Mouse (Mus musculus) hindbrain, embryonic 14.5 days (tissue): ENCODE data around the gene Msi2. TPM values are rescaled to one million over a fixed set of nuclear protein-coding genes. Genes with fewer than 3 reads are reported as not detected.

Experiments
- ATAC-seq: fragments of 200-750 bp; cut with Nextera tagmentation; 2 replicates; pipeline ENCODE4 v1.8.0; 2017; ENCODE audit warnings: moderate number of reproducible peaks, mild to moderate bottlenecking, moderate TSS enrichment, moderate library complexity; ENCODE audit not compliant: low FRiP score
- DNase-seq: peaks from one replicate; pipeline ENCODE4 v3.0.0-alpha.2; 2015; ENCODE audit warnings: low spot score
- H3K27ac ChIP-seq: fragments of 300-500 bp; sonication (generic); 2 replicates; pipeline ENCODE4 v1.5.1; 2014; ENCODE audit warnings: mild to moderate bottlenecking, moderate library complexity
- H3K27me3 ChIP-seq: fragments of 300-500 bp; sonication (generic); 2 replicates; pipeline ENCODE4 v1.6.1; 2014; ENCODE audit warnings: mild to moderate bottlenecking, low read length, mixed read lengths; ENCODE audit not compliant: control insufficient read depth, insufficient read depth
- H3K36me3 ChIP-seq: fragments of 300-500 bp; sonication (generic); replicated peaks from 2 replicates; pipeline ENCODE4 v1.6.1; 2014; ENCODE audit not compliant: control insufficient read depth, insufficient read depth
- H3K4me1 ChIP-seq: fragments of 300-500 bp; sonication (generic); replicated peaks from 2 replicates; pipeline ENCODE4 v1.6.1; 2014; ENCODE audit warnings: antibody characterized with exemption, low read length, mixed read lengths; ENCODE audit not compliant: control insufficient read depth, insufficient read depth
- H3K4me2 ChIP-seq: fragments of 300-500 bp; sonication (generic); replicated peaks from 2 replicates; pipeline ENCODE4 v1.6.1; 2014; ENCODE audit warnings: mild to moderate bottlenecking, moderate library complexity
- H3K4me3 ChIP-seq: fragments of 300-500 bp; sonication (generic); replicated peaks from 2 replicates; pipeline ENCODE4 v1.5.1; 2014; ENCODE audit warnings: mild to moderate bottlenecking, low read length
- H3K9ac ChIP-seq: fragments of 300-500 bp; sonication (generic); 2 replicates; pipeline ENCODE4 v1.6.1; 2014
- H3K9me3 ChIP-seq: fragments of 300-500 bp; sonication (generic); 2 replicates; pipeline ENCODE4 v1.6.1; 2016; ENCODE audit warnings: low read length; ENCODE audit not compliant: control insufficient read depth
- WGBS: fragments of 180-500 bp; shearing (Covaris S2); extraction: QIAGEN DNeasy Blood & Tissue Kit; methylation state at CpG from one replicate; pipeline ENCODE4 v1.1.7; 2014; 5-methylcytosine and 5-hydroxymethylcytosine counted together
- polyA plus RNA-seq: library from polyadenylated mRNA; unstranded; fragments of >200 nt; fragmentation: Nextera tagmentation; extraction: Ambion mirVana; gene quantifications from 2 replicates; pipeline ENCODE4 v1.2.1, GENCODE M21; 2014

Gene Msi2
- polyA plus RNA-seq, 1 experiment from 2014 or later, result 26.5 TPM

DNA sequence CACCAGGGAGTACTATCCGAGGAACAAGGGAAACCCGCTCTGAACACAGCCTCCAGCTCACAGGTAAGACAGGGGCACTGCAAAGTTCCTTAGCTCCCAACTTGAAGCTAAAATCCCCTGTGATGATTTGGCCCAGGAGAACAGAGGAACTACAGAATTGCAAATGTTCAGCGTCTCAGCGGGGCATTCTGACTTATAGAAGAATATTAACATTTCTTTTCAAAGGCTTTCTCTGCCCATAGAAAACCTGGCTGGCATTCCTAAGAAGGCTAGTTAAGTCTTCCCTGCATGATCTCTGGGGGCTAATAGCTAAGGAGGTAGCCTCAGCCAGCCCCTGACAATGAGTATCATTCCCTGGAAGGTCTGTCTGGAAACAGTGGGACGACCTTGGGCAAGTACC lies 47.4 kb downstream of the Msi2 start:
- no peak for DNase-seq
- Histone ChIP-seq H3K27ac (no peak overlapping the region; the same call in 1 of the 2 replicates), H3K27me3 (no peaks in the 10 kb centered on the region), H3K4me2 (no peak overlapping the region), H3K4me1 (peaks cover 31% of the 10 kb centered on the region), H3K36me3 (peaks cover 63% of the 10 kb centered on the region), H3K9ac (no peak overlapping the region), H3K9me3 (no peaks in the 10 kb centered on the region), H3K4me3 (no peak overlapping the region)
- no peak for ATAC-seq
- 62% methylated on average over 5 of the region's 5 CpGs for WGBS

DNA sequence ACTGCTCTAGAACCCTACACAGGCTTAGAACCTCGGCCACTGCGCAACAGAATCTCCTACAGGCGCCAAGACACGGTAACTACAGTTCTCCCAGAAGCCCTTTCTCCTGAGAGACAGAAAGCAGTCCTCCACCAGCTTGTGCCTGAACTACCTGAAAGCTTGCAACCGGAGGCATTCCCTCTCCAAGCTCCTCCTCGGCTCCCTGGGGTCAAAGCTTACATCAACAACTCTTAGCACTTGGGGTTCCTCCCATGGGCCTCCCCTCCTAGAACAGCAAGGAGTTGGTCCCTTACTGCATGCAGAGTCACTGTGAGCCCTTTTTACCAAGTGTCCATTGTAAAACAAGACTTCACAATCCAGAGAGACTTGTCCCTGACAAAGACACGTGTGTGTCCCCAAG lies 49.2 kb downstream of the Msi2 start:
- DNase-seq, result no peak
- 90% methylated on average over 7 of the region's 7 CpGs for WGBS
- peaks cover 38% of the 10 kb centered on the region for H3K4me1 ChIP-seq
- no peaks in the 10 kb centered on the region for H3K27me3 ChIP-seq
- no peak overlapping the region for H3K9ac ChIP-seq
- H3K27ac ChIP-seq, result no peak overlapping the region
- H3K36me3 ChIP-seq, result peaks cover 49% of the 10 kb centered on the region
- no peak for ATAC-seq
- H3K4me3 ChIP-seq, result no peak overlapping the region
- H3K4me2 ChIP-seq, result no peak overlapping the region
- H3K9me3 ChIP-seq, result no peaks in the 10 kb centered on the region

- Histone ChIP-seq H3K27ac (no peak overlapping the region), H3K4me2 (no peak overlapping the region), H3K27me3 (no peaks in the 10 kb centered on the region), H3K9ac (no peak overlapping the region), H3K4me1 (peaks cover 41% of the 10 kb centered on the region), H3K36me3 (peaks cover 49% of the 10 kb centered on the region), H3K9me3 (no peaks in the 10 kb centered on the region), H3K4me3 (no peak overlapping the region)
- ATAC-seq, result no peak
- no peak for DNase-seq
- 92% methylated on average over 14 of the region's 14 CpGs for WGBS
Observed at GRCm38 (mm10) chr11:88668345-88668744, 50.0 kb downstream of the Msi2 start.

DNA sequence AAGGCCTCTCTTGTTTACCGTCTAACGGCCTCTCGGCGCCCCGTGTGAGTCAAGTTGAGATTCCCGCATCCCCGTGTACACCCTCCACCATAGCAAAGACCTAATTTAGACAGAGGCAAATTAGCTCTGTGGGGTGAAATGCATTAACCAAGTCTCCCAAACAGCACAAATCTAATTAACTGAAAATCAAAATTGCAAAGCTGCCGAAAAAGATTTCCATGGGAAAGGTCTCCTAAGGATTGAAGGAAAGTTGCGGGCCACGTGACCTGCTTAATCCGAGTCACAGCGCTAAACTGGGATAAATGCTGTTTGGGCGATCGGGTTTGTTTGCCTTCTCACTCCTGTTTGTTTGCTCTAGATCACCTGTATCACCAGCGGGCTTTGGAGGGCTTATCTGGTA lies 52.5 kb downstream of the Msi2 start:
- H3K27me3 ChIP-seq, result no peaks in the 10 kb centered on the region
- H3K9me3 ChIP-seq, result no peaks in the 10 kb centered on the region
- WGBS, result 68% methylated on average over 15 of the region's 15 CpGs
- no peak for ATAC-seq
- peaks cover 35% of the 10 kb centered on the region for H3K36me3 ChIP-seq
- no peak for DNase-seq
- peaks cover 37% of the 10 kb centered on the region for H3K4me1 ChIP-seq
- no peak overlapping the region for H3K9ac ChIP-seq
- peak overlapping the region; percentile 53; the same call in 1 of the 2 replicates for H3K27ac ChIP-seq
- H3K4me3 ChIP-seq, result no peak overlapping the region
- H3K4me2 ChIP-seq, result no peak overlapping the region

DNA sequence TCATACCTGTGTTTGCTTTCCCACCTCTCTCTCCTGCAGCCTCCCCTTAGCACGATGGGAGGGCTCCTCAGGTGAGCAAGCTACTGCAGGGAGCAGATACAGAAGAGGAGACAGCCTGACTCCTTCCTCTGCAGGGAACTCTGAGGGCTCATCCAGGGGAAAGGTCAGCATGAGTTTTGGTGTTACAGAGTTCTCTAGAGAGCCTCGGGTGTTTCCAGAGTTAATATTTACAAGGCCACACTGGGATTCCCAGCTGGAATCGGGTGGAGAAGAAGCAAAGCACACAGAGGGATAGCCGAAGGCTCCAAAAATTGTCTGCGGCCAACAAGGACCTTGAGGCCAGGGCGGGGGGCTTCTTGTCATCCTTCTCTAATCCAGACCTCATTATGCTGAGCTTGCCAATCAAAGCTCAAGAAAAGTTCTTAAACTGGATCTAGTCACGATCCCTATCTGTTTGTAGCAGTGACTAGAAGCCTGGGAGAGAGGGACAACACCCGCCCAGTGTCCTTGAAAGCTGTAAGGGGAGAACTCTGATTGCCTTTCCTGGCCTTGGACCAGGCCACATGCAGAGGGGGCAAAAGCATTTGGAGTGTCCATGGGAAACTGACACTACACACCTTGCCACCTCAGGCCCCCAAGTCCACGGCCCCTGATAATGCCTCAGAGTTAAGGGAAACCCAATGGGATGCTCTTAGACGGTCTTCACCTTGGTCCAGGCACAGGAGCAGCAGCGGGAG lies 56.7 kb downstream of the Msi2 start:
- ATAC-seq (no peak), DNase-seq (no peak)
- Histone ChIP-seq H3K27me3 (no peaks in the 10 kb centered on the region), H3K27ac (no peak overlapping the region), H3K9me3 (no peaks in the 10 kb centered on the region), H3K4me3 (no peak overlapping the region), H3K9ac (no peak overlapping the region), H3K4me2 (no peak overlapping the region), H3K36me3 (peaks cover 11% of the 10 kb centered on the region; the same call in 1 of the 2 replicates), H3K4me1 (peaks cover 29% of the 10 kb centered on the region)
- 85% methylated on average over 11 of the region's 11 CpGs for WGBS

GRCm38 (mm10) chr11:88660404-88660803 lies 57.9 kb downstream of the Msi2 start:
- H3K27me3 ChIP-seq, result no peaks in the 10 kb centered on the region
- H3K4me3 ChIP-seq, result no peak overlapping the region
- peaks cover 13% of the 10 kb centered on the region; the same call in 1 of the 2 replicates for H3K36me3 ChIP-seq
- no peak for DNase-seq
- no peak for ATAC-seq
- peaks cover 18% of the 10 kb centered on the region for H3K4me1 ChIP-seq
- no peaks in the 10 kb centered on the region for H3K9me3 ChIP-seq
- 72% methylated on average over 9 of the region's 9 CpGs for WGBS
- H3K4me2 ChIP-seq, result no peak overlapping the region
- no peak overlapping the region for H3K9ac ChIP-seq
- no peak overlapping the region for H3K27ac ChIP-seq

DNA sequence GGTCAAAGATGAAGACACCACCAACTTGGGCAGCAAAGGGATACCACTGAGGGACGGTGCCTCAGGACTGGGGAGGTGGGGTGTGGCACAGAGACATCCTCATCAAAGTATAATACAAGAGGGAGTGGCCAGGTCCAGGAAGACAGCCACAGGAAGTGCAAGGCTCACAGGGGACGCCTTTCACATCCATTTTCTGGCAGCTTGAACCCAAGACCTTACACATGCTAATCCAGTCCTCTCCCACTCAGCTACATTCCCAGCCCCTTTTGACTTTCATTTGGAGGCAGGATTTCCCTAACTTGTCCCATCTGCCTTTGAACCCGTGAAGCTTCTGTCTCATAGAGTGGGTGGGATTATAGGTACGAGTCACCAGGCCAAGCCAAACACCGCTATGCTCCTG lies 59.4 kb downstream of the Msi2 start:
- Histone ChIP-seq H3K9ac (no peak overlapping the region), H3K9me3 (no peaks in the 10 kb centered on the region), H3K36me3 (peaks cover 13% of the 10 kb centered on the region; the same call in 1 of the 2 replicates), H3K4me2 (no peak overlapping the region), H3K4me3 (no peak overlapping the region), H3K4me1 (peaks cover 14% of the 10 kb centered on the region; the same call in 1 of the 2 replicates), H3K27ac (no peak overlapping the region), H3K27me3 (no peaks in the 10 kb centered on the region)
- no peak for ATAC-seq
- WGBS, result 93% methylated on average over 5 of the region's 5 CpGs
- no peak for DNase-seq

- DNase-seq (no peak), ATAC-seq (no peak)
- peaks cover 10% of the 10 kb centered on the region; the same call in 1 of the 2 replicates for H3K36me3 ChIP-seq
- no peaks in the 10 kb centered on the region for H3K9me3 ChIP-seq
- H3K9ac ChIP-seq, result no peak overlapping the region
- no peaks in the 10 kb centered on the region for H3K27me3 ChIP-seq
- 79% methylated on average over 8 of the region's 8 CpGs for WGBS
- H3K4me3 ChIP-seq, result no peak overlapping the region
- H3K4me2 ChIP-seq, result no peak overlapping the region
- H3K4me1 ChIP-seq, result peaks cover 21% of the 10 kb centered on the region
- H3K27ac ChIP-seq, result peak overlapping the region; percentile 29; the same call in 1 of the 2 replicates
Observed at GRCm38 (mm10) chr11:88655786-88656185, 62.5 kb downstream of the Msi2 start.

GRCm38 (mm10) chr11:88655214-88655566 lies 63.1 kb downstream of the Msi2 start:
- no peak for ATAC-seq
- Histone ChIP-seq H3K27ac (0 out of 2 replicates have a peak overlapping the region, but pooled peaks have one; percentile 20), H3K36me3 (peaks cover 10% of the 10 kb centered on the region; the same call in 1 of the 2 replicates), H3K9ac (no peak overlapping the region), H3K4me3 (no peak overlapping the region), H3K9me3 (no peaks in the 10 kb centered on the region), H3K4me2 (no peak overlapping the region), H3K27me3 (no peaks in the 10 kb centered on the region), H3K4me1 (peaks cover 26% of the 10 kb centered on the region)
- 91% methylated on average over 3 of the region's 3 CpGs for WGBS
- DNase-seq, result no peak
